Mouse (Mus musculus) lung, adult 2 months (tissue): Measurements from ENCODE around the gene Pnliprp2. TPM values are rescaled to one million over a fixed set of nuclear protein-coding genes. Genes with fewer than 3 reads are reported as not detected.

Experiments
- DNase-seq: peaks from one replicate; pipeline ENCODE4 v3.0.0; 2022
- H3K4me1 ChIP-seq: fragments of 200-500 bp; 2 replicates; pipeline ENCODE4 v1.6.1; 2011; ENCODE audit warnings: low read length; ENCODE audit not compliant: control insufficient read depth, insufficient read depth
- H3K4me3 ChIP-seq: fragments of 200-500 bp; replicated peaks from 2 replicates; pipeline ENCODE3; 2011; ENCODE audit warnings: low read depth, mild to moderate bottlenecking, control low read depth, low read length; ENCODE audit errors: extremely low read depth
- CTCF ChIP-seq: fragments of 200-500 bp; IDR thresholded peaks from 2 replicates; pipeline ENCODE4 v1.5.1; 2011; ENCODE audit warnings: mild to moderate bottlenecking, low read length, control low read depth; ENCODE audit not compliant: insufficient read depth
- POLR2A ChIP-seq: fragments of 200-500 bp; IDR thresholded peaks from 2 replicates; pipeline ENCODE4 v1.6.1; 2011; ENCODE audit warnings: low read depth, mild to moderate bottlenecking, control low read depth, low read length, borderline replicate concordance; ENCODE audit errors: extremely low read depth
- WGBS: fragments of 180-500 bp; shearing (Covaris S2); methylation state at CpG from one replicate; pipeline ENCODE4 v1.1.7; 2018; 5-methylcytosine and 5-hydroxymethylcytosine counted together
- polyA plus RNA-seq: library from polyadenylated mRNA; depleted of rRNA; stranded (reverse); fragments of >200 nt; gene quantifications from 2 replicates; pipeline ENCODE4 v1.2.3, GENCODE M21; 2012

The Pnliprp2 gene
- polyA plus RNA-seq, 1 experiment: not detected

DNA sequence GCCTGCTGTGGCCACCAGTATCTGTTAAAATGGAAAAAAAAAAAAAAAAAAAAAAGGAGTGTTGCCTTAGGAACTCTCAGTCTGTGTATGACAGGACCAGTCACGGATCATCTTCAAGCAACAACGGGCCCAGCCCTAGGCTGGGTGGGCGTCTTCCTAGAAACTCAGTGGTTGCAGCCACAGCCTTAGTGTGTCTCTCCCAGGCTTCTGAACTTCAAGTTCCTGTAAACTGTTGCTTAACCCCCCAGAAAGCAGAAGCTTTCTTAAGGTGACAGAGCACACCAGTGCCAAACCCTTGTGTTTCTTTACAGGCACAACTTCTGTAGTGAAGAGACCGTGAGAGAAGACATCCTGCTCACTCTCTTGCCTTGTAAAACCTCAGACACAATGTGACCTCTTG, 15.8 kb upstream of the Pnliprp2 start:
- DNase-seq: no peak
- WGBS: 56% methylated on average over 4 of the region's 4 CpGs
- no peak for TF ChIP-seq CTCF
- TF ChIP-seq POLR2A: no peak
- no peaks in the 10 kb centered on the region for H3K4me1 ChIP-seq
- no peak overlapping the region for H3K4me3 ChIP-seq

DNA sequence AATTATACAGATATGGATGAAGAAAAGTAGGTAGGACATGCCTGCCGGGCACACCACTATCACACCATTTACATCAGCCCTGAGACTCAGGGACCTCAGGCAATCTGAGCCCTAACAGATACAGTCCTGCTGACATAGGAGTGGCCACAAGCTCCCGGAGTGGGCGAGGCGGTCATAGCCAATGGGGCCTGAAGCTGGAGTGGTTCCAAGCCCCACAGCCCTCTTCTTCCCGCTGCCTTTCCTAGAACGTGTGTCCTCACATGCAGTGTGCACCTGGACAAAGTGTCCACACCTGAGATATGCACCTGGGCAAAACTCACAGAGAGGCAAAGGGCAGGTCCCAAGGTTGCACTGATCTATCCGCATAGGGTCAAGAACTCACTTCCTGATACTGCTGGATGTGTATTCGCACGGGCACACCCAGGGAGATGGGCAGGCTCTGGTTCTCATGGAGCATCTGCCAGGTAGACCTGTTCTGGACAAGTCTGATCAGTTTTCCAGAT, 12.0 kb upstream of the Pnliprp2 start:
- DNase-seq: no peak
- 80% methylated on average over 9 of the region's 9 CpGs for whole genome bisulfite sequencing
- H3K4me1 ChIP-seq: no peaks in the 10 kb centered on the region
- TF ChIP-seq POLR2A (no peak), CTCF (no peak)
- no peak overlapping the region for H3K4me3 ChIP-seq

DNA sequence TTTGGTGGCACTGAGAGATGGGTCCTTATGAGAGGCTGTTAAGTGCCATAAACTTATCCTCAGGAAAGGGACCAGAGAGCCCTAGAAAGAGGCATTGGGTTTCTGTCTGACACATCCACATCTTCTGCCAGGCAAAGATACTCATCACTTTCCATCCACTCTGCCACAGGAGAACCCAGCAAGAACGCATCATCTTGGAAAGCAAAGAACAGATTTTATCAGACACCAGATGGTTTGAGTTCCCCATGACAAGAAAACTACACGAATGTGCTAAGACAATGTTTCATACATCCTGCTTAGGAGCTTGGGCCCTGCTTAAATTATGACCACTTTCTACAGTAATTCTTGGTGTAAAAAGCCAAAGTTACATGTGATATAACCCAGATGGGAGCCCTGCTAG, 8.7 kb upstream of the Pnliprp2 start:
- TF ChIP-seq POLR2A (no peak), CTCF (no peak)
- 73% methylated on average over 2 of the region's 2 CpGs for WGBS
- H3K4me3 ChIP-seq: no peak overlapping the region
- no peaks in the 10 kb centered on the region for H3K4me1 ChIP-seq
- no peak for DNase-seq

DNA sequence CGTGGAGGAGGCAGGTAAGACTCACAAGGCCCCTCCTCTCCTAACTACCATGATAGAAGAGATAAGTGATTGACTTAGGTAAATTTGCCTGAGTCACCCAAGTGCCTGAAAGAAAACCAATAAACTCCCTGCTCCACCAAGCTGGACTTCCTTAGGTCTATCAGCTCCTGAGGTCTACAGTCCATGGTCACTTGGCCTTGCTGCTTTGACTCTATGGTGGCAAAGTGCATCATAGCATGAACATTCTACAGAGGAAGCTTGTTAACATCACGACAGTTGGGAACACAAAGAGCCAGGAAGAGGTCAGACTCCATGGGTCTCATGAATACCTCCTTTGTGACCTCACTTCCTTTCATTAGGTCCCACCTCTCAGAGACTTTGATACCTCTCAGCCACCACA, 8.0 kb upstream of the Pnliprp2 start:
- no peak for DNase-seq
- H3K4me3 ChIP-seq: no peak overlapping the region
- 51% methylated on average over 2 of the region's 2 CpGs for WGBS
- TF ChIP-seq CTCF (no peak), POLR2A (no peak)
- no peaks in the 10 kb centered on the region for H3K4me1 ChIP-seq

DNA sequence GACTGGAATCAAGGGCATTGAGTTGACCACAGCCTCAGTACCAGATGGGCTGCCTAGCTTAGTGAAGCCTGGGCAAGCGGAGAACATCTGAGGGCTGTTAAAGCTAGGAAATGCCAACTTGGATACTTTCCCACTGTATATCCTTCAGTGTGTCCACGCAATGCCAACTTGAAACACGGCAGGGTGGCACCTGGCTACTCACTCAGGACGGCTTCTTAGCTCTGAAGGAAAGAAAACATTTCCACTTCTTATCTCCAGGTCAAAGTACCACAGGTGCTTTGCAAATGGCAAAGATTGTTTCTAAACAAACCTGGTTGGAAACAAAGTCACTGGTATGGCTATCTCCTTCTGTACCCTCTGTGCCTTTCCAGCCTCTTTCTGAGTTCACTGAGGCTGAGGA, 648 bp upstream of the Pnliprp2 start:
- WGBS: 46% methylated on average over 4 of the region's 4 CpGs
- H3K4me3 ChIP-seq: no peak overlapping the region
- DNase-seq: no peak
- no peak for TF ChIP-seq POLR2A
- no peak for TF ChIP-seq CTCF
- H3K4me1 ChIP-seq: no peaks in the 10 kb centered on the region

DNA sequence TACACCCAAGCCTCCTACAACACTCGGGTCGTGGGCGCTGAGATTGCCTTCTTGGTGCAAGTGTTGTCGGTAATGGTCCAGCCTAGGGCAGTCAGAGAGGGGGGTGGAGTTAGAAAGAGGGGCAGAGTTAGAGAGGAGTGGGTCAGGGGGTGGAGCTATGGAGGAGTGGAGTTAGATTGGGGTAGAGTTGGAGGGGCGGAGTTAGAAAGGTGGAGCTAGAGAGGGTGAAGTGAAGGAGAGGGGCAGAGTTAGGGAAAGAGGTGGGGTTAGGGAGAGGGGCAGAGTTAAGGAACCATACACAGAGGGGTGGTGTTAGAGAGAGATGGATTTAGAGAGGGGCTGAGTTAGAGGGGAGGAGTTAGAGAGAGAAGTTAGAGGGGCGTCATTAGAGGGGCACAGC, 2.8 kb downstream of the Pnliprp2 start:
- Histone ChIP-seq H3K4me3 (no peak overlapping the region), H3K4me1 (no peaks in the 10 kb centered on the region)
- TF ChIP-seq POLR2A (no peak), CTCF (no peak)
- WGBS: 38% methylated on average over 6 of the region's 6 CpGs
- no peak for DNase-seq

DNA sequence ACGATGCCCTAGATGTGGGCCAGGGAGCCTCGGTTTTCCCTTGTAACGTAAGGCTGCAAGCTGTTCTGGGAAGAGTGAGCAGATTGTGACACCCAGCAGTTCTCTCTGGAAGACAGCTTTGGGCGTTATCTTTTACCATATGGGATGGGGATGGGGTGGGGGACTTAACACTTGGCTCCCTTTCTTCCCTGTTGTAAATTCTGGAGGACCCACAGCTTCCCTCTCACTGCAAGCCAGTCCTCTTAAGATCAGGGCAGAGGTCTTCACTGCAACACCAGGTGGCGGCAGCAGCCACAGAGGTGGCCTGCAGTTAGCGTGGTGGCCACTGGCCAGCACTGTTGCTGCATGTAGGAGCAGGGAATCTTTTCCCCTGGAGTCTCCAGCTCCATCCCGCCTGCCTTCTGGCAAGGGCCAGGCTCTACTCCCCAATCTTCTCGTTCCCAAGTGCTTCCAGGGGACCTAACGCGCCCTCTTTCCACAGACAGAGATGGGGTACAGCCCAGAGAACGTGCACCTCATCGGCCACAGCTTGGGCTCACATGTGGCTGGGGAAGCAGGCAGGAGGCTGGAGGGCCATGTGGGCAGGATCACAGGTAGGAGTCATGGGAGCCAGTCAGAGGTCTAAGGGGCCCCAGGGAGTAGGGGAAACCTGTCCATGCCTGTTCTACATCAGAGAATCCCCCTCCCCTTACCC, 3.5 kb downstream of the Pnliprp2 start:
- Histone ChIP-seq H3K4me3 (no peak overlapping the region), H3K4me1 (no peaks in the 10 kb centered on the region)
- 18% methylated on average over 12 of the region's 12 CpGs for whole genome bisulfite sequencing
- TF ChIP-seq CTCF: peak; percentile 65
- TF ChIP-seq POLR2A: no peak
- DNase-seq: no peak

DNA sequence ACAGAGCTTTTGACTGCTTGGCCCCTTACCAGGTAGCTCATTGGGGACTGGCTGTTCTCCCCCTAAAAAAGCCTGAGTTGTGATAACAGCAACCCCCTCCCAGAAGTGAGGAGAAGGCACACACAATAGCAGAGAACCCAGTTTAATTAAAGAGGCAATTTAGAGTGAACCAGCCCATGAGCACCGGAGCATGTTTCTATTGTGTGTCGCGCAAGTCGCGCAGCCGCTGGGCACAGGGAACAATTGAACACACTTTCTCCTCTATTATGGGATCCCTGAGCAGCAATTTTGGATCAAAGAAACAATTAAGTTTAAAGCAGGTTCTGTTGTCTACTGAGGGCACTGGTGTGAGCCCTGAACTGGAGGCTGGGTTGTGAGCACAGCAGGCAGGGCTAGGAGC, 7.8 kb downstream of the Pnliprp2 start:
- Histone ChIP-seq H3K4me3 (no peak overlapping the region), H3K4me1 (no peaks in the 10 kb centered on the region)
- WGBS: 98% methylated on average over 6 of the region's 6 CpGs
- DNase-seq: no peak
- TF ChIP-seq CTCF: no peak

DNA sequence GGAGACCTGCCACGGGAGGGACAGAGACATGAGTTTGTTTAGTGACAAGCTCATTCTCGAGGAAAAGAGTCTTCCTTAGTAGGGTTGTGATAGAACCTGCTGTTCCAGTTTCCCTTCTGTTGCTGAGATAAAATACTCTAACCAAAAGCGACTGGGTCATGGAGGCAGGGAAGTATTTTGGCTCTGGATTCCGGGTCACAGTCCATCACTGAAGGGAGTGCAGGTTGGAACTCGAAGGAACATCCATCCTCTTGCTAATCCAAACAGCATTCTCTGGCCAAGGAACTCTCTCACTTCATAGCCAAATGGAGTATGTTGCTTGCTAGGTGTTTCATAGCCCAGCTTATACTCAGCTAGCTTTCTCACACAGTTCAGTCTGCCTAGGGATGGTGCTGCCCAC, 16.9 kb downstream of the Pnliprp2 start:
- Histone ChIP-seq H3K4me1 (no peaks in the 10 kb centered on the region), H3K4me3 (no peak overlapping the region)
- TF ChIP-seq CTCF: no peak
- no peak for TF ChIP-seq POLR2A
- WGBS: 45% methylated on average over 5 of the region's 5 CpGs
- no peak for DNase-seq

DNA sequence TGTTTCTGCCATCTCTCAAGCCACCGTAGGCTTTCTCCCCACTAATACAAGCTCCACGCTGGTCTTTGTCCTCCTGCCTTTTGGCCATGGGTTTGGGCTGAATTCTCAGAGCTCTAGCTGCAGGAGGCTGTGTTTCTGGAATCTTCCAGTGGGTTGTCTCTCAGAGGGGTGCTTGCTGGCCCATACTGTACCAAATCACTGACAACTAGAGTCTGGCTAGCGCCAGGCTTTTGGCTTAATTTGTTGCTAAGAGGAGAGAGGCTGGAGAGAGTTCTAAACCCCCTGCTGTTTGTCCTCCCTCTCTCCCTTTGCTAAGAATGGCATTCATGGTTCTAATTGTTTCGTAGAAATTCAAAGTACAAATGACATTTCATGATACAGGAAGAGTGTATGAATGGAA, 22.0 kb downstream of the Pnliprp2 start:
- DNase-seq: no peak
- 74% methylated on average over 4 of the region's 4 CpGs for WGBS
- TF ChIP-seq POLR2A (no peak), CTCF (no peak)
- Histone ChIP-seq H3K4me3 (no peak overlapping the region), H3K4me1 (no peaks in the 10 kb centered on the region)
